Mouse (Mus musculus) left cerebral cortex, postnatal 10 days (tissue): Measurements from ENCODE around the gene Vegfb. TPM values are rescaled to one million over a fixed set of nuclear protein-coding genes. Genes with fewer than 3 reads are reported as not detected.
A peak's percentile ranks its signal among the peaks of the same experiment; 100 is the strongest.

Source experiments
- DNase-seq, 2 experiments: peaks; one replicate each; pipeline ENCODE4 v3.0.0; 2021 to 2022; ENCODE audit warnings: low spot score in 2 of 2, mixed read lengths in 1 of 2; ENCODE audit errors: extremely low spot score in 1 of 2
- intact Hi-C: fragments of 180-260 bp; cut with DNase I; formaldehyde crosslinking; loops from one replicate; pipeline ENCODE4 v1.15.1; 2025
- total RNA-seq, 2 experiments: library from RNA; stranded (reverse); gene quantifications; 2 replicates each; pipeline ENCODE4 v1.2.3; 2021

Gene Vegfb
- total RNA-seq, 2 experiments from 2014 or later, result 72.6 to 72.8 TPM

GRCm38 (mm10) chr19:6975537-6976521, 11.6 kb downstream of the Vegfb start, which contains the start of gene Plcb3:
Plcb3 (minus strand) TSS chr19:6976470.
- peak; percentile 81 to 87 for DNase-seq
- intact Hi-C loops, result loop anchor here (5.0 kb wide), 1 partner anchor 34 kb away; the partner anchor contains the start of genes Bad and Gpr137

DNA sequence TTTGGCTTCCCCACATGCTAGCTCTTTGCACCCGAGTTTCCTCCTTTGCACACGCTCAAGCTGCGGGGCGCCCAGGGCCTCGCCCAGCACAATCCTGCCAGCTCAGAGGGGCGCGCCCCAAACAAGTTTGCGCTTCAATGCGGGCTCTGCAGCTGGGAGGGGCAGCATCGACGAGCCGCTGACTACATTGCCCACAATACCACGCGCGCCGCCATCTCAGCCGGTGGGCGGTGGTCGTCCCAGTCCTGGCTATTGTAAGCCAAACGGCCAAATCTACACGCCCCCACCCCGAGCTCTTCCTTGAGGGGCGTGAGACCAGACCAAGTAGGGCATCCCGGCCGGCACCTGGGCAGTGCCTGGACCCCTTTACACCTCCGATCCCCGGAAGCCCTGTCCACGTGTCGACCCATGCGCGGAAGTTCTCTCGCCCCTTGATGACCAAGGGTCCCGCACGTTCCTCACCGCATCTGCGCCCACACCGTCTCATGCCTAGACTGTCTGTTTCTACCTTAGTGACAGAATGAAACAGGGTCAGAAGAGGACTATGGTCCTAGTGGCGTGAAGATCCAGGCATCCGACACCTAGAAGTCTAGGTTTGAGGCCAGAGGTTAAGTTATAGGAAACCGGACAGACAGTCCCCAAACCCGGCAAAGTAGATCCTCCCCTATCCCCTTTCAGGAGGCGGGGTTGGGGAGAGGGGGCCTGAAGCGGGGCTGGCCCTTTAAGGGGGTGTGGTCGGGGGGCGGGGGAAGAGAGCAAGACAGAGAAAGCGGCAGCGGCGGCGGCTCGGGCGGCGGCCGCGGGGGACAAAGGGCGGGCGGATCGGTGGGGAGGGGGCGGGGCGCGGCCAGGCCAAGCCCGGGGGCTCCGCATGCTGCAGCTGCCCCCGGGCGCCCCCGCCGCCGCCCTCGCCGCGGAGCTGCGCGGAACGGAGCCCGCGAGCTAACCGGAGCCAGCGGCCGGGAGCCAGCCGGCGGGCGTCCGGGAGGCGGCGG, 12.9 kb downstream of the Vegfb start, which contains the start of gene Ppp1r14b:
Ppp1r14b (plus strand) TSS at position 758 of the 995 bp plus-strand sequence.
- intact Hi-C loops, result loop anchor here (5.0 kb wide), 1 partner anchor 32 kb away; the partner anchor contains the start of genes Bad and Gpr137
- DNase-seq, result peak; percentile 62 to 93

DNA sequence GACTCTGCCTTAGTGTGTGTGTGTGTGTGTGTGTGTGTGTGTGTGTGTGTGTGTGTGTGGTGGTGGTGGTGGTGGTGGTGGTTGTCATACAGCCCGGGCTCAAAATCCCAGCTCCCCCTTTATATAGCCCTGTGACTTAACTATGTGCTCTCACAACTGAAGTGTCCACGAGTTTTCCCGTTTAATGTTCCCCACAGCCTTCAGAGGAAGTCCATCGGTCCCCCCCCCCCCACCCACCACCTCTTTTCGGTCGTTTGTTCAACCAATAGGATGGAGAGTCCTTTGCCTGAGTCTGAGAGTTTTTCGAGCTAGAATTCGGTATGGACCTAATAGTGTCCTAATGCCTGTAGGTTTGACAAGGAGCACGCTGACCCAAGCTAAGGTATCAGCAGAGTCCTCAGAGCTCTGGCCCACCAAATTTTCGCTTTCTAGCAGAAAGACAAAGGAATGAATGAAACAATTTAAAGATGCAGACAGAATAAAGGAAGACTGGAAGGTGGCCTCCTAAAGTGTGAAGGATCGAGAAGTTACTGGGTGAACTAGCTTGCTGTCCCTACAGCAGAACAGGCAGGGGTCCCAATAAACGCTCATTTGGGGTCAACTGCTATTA, 13.8 kb downstream of the Vegfb start:
- intact Hi-C loops, result no loop called here

DNA sequence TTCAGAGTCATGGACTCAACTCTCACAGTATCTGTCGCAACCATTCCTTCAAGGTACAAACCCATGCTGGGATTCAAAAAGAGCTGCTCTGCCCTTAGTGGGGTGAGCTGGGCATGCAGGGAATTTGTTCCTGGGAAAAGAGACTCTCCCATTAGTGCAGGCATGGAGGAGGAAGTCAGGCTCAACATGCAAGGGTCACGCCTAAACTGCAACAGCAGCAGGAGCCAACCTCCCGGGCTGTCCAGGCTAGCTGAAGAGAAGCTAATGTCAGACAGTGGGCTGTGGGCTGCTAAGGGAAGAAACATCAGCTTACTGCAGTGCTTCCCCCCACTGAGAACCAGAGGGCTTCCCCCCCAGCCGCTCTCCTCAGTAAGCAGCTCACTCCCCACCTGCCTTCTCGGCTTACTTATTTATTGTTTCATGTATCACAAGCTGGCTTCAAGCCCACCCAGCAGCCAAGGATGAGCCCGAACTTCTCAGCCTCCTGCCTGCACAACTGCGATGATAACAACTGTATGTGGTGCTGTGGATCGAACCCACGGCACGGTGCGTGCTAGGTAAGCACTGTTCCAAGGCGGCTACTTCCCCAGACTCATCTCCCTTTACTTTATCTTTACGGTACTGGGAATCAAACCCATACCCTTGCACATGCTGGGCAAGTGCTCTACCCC, 15.1 kb downstream of the Vegfb start:
- DNase-seq, result no peak
- intact Hi-C loops, result no loop called here

More for the DNA sequence above, 13.8 kb downstream of the Vegfb start:
- DNase-seq, result no peak

GRCm38 (mm10) chr19:6971644-6972043, 15.8 kb downstream of the Vegfb start:
- intact Hi-C loops, result no loop called here
- no peak for DNase-seq

- intact Hi-C loops, result no loop called here
- no peak for DNase-seq
Measured at GRCm38 (mm10) chr19:6970460-6971085, 16.9 kb downstream of the Vegfb start.

- intact Hi-C loops, result no loop called here
- DNase-seq, result peak in 1 of 2 experiments; percentile 82
Measured at GRCm38 (mm10) chr19:6969665-6970381, 17.6 kb downstream of the Vegfb start.

DNA sequence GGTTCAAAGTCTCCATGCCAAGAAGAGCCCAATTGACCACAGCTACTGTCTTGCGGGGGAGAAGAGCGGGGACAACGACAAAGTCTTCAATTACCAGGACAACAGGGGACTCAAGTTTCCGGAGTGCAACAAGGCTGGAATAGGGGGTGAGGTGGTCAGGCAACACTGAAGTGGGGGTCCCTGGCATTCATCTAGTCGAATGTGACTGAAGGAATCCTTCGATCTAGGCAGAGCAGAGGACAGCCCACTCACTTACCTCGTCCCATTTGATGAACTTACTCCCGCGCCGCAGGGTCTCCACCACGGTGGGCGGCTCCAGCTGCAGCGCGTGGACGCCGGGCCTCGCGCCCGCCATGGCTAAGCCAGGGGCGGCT, 18.2 kb downstream of the Vegfb start:
- no peak for DNase-seq
- intact Hi-C loops, result no loop called here

DNA sequence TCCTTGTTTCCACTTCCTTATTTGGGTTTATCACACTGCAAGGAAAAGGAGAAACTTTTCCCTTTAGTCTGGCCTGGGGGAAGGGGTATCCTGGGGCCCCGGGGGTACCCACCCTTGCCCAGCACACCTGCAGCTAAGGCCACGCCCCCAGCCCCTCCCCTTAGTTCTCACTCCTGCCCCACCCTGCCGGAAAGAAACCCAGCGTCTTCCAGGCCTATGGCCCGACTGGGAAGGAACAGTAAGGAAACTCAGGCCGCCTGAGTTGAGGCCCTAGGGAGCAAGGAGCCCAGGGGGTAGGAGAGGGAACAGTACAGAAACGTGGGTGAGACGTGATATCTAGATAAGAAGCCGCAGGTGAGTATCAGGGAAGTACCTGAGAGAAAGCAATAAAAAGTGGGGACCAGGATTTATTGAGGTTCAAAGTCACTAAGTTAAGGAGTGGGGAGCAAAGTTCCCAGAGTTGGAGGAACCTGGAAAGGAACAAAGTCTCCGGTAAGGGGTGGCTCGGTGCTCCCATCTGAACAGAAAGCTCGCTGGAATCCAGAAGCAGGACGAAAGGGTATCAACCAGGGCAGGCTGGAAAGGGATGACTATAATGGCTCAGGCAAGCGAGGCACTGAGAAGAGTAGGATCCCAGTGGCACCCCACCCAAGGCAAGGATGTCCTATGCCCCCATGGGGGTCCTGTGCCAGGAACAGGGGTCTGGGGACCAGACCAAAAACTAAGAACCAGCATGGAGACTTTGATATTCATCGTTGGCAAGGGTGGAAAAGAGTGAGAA, 18.8 kb downstream of the Vegfb start:
- DNase-seq, result no peak
- intact Hi-C loops, result no loop called here

- intact Hi-C loops, result no loop called here
- DNase-seq, result no peak
Measured at GRCm38 (mm10) chr19:6956461-6956860, 31.0 kb downstream of the Vegfb start.

GRCm38 (mm10) chr19:6955424-6955823, 32.0 kb downstream of the Vegfb start:
- DNase-seq, result no peak
- intact Hi-C loops, result no loop called here

DNA sequence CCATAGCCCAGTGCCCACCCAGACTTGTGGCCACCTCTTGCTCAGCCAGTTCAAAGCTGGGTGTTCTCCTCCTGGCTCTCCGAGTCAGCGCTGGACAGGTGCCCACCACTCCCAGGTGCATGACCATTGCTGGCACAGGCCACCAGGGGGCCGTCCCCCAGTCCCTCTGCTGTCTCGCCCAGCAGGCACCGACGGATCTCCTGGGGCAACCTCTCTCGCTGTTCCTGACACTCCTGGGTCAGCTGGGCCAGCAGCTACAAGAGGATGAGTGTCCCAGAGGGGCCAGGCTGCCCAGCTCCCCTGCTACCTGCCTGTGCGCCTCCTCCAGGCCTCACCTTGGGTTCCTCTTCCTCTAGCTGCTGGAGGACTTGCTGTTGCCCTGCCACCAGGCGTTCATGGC, 33.4 kb downstream of the Vegfb start:
- peak in 1 of 2 experiments; percentile 68 for DNase-seq
- intact Hi-C loops, result no loop called here

DNA sequence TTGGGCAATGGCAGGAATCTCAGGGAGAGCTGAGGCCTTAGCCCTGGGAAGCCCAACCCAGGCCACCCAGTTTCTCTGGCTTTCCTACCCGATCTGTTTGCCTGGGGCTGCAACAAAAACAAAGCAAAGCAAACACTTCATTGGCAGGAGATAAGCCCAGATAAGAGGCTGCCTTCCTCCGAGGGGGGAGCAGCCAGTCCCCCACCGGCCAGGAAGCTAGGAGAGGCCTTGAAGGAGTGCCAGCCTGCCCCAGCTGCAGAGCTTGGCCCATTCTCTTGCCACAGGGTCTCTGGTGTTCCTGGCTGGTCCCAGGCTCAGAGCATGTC, 34.8 kb downstream of the Vegfb start:
- peak in 1 of 2 experiments; percentile 72 for DNase-seq
- intact Hi-C loops, result no loop called here

GRCm38 (mm10) chr19:6951994-6952711, 35.3 kb downstream of the Vegfb start:
- intact Hi-C loops, result no loop called here

DNA sequence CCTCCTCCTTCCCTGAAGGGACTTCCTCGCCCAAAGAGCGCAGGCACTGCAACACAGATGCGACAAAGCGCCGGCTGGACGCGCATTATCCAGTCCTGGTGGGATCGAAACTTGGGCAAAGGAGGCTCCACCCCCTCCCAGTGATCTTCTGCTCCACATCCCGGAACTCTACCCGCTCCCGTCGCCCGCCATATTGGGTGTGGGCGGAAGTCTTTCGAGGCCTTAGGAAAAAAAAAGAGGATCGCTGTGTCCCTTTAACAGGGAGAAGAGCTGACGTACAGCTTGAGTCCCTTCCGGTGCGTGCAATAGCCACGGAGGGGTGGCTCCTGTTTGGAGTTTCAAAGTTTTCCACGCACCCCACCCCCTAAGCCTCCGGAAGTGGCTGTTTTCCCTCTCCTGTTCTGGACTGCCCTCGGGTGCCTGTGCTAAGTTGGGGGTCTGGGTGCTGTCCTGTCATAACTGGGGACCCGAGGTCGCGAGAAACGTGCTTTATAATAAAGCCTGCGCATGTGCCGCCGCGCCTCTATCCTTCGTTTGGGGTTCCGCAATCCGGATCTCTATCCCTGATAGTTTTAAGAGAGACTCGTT, 36.0 kb downstream of the Vegfb start:
- DNase-seq, result peak; percentile 93 to 95
- intact Hi-C loops, result no loop called here

More at GRCm38 (mm10) chr19:6951994-6952711, 35.3 kb downstream of the Vegfb start:
- DNase-seq, result peak; percentile 71 to 88
